Mouse (Mus musculus): Measurements from ENCODE around the gene Prss46. TPM values are rescaled to one million over a fixed set of nuclear protein-coding genes. Genes with fewer than 3 reads are reported as not detected.

Prss46 gene
- polyA plus RNA-seq, 1 experiment from 2014 or later: not detected

DNA sequence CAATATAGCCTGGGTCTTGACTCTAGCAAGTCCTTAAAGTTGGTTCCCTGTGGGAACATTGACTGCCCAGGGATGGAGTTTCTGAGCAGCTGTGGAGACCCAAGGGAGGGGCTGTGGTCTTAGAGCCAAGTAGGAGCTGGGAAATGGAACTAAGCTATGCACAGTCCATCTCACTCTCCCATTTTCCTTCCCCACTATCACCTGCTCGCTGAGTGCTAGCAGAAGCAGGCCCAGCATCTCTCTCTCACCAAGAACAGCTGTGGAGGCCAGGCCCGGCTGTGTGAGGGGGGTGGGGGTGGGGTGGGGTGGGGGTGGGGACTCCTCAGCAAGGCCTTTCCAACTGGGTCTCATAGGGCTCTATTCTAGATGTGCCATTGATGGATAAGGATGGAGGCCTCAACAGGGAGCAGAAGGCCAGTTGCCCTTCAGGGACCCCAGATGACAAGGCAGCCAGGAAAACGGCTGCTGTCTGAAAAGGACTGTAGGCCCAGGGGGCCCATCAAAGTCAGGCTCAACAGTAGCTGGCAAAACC is 30.4 kb downstream of the Prss46 start:
- H3K9ac ChIP-seq (ENCODE audit: low read length): no peak overlapping the region
- no peaks in the 10 kb centered on the region; the same call in none of the 2 replicates for H3K4me1 ChIP-seq (replicated peaks; ENCODE audit: control insufficient read depth, insufficient read depth, low read length)
- ATAC-seq (replicated peaks; ENCODE audit: low FRiP score): peak; percentile 38
- H3K36me3 ChIP-seq (ENCODE audit: control insufficient read depth, insufficient read depth, low read length): no peaks in the 10 kb centered on the region
- 16% methylated on average over 3 of the region's 3 CpGs for WGBS
- no peak overlapping the region for H3K27ac ChIP-seq (ENCODE audit: low read depth, low read length)
- no peak overlapping the region for H3K4me2 ChIP-seq (ENCODE audit: low read depth, low read length, severe bottlenecking)
- no peak overlapping the region for H3K4me3 ChIP-seq (ENCODE audit: low read depth, low read length)
- no peak for DNase-seq (ENCODE audit: low spot score)
- no peaks in the 10 kb centered on the region for H3K9me3 ChIP-seq (ENCODE audit: control insufficient read depth, low read length)
- peaks cover 29% of the 10 kb centered on the region for H3K27me3 ChIP-seq (ENCODE audit: control insufficient read depth, insufficient read depth, low read length)

DNA sequence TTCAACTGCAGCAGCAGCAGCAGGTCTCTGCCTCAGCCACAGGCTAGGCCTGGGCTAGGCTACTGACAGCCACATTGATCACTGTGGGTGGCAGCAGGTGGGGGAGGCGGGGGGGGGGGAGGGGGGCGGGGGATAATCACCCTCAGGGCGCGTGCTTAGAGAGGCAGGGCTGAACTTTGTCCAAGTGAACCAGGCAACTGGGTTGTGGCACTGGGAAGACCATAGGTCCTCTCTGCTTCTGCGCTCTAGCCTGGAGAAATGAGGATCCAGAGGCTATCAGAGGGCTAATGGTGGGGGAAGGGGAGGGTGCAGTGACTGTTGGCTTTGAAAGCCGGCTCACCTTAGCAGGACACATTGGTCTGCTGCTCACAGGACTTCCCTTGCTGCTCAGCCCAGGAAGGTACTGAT is 31.0 kb downstream of the Prss46 start:
- peaks cover 35% of the 10 kb centered on the region for H3K27me3 ChIP-seq (ENCODE audit: control insufficient read depth, insufficient read depth, low read length)
- H3K9ac ChIP-seq (ENCODE audit: low read length): no peak overlapping the region
- H3K4me1 ChIP-seq (replicated peaks; ENCODE audit: control insufficient read depth, insufficient read depth, low read length): peaks cover 2% of the 10 kb centered on the region
- WGBS: 24% methylated on average over 4 of the region's 6 CpGs
- no peaks in the 10 kb centered on the region for H3K36me3 ChIP-seq (ENCODE audit: control insufficient read depth, insufficient read depth, low read length)
- no peak overlapping the region for H3K27ac ChIP-seq (ENCODE audit: low read depth, low read length)
- no peaks in the 10 kb centered on the region for H3K9me3 ChIP-seq (ENCODE audit: control insufficient read depth, low read length)
- no peak overlapping the region for H3K4me2 ChIP-seq (ENCODE audit: low read depth, low read length, severe bottlenecking)
- no peak overlapping the region for H3K4me3 ChIP-seq (ENCODE audit: low read depth, low read length)
- 0 out of 2 replicates have a peak, but pooled peaks have one; percentile 47 for ATAC-seq (replicated peaks; ENCODE audit: low FRiP score)
- DNase-seq (ENCODE audit: low spot score): no peak

DNA sequence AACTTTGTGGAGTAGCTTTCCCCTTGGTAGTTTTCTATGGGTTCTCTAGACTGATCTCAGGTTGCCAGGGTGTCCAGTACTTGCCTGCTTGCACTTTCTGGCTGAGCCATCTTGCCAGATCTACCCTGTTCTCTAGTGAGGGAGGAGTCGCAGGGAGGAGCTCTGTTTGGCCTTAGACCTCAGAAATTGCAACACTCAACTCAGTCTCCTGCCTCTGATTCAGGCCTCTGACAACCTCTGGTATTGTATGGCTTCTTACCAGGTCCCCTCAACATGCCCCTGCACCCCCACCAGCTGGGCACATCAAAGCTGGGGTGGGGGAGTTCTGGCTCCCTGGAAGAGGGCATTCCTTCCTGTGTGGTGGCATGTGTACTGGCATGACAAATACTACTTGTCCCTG is 33.0 kb downstream of the Prss46 start:
- H3K4me1 ChIP-seq (replicated peaks; ENCODE audit: control insufficient read depth, insufficient read depth, low read length): peaks cover 3% of the 10 kb centered on the region
- 85% methylated on average over 1 of the region's 1 CpGs for WGBS
- H3K27me3 ChIP-seq (ENCODE audit: control insufficient read depth, insufficient read depth, low read length): peaks cover 44% of the 10 kb centered on the region

DNA sequence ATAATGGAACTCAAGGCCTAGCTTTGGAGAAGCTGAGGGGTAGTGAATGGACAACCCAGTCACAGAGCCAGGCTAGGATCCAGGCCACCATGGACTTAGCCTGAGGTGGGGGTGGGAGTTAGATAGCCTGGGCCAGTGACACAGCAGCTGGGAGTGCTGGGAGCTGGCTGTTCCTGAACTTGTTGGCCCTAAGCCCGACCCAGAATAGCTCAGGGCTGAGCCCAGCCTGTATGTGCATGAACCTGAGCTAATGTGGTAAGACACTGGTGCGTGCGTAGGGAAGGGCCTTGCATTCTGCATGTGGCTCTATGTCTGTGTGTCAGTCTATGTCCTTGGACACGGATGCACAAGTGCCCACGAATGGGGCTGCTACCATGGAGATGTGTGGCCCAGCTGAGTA is 33.6 kb downstream of the Prss46 start:
- ATAC-seq (replicated peaks; ENCODE audit: low FRiP score): no peak
- WGBS: 85% methylated on average over 5 of the region's 5 CpGs
- Histone ChIP-seq H3K4me3 (ENCODE audit: low read depth, low read length) (no peak overlapping the region), H3K36me3 (ENCODE audit: control insufficient read depth, insufficient read depth, low read length) (no peaks in the 10 kb centered on the region), H3K27me3 (ENCODE audit: control insufficient read depth, insufficient read depth, low read length) (peaks cover 40% of the 10 kb centered on the region), H3K4me1 (replicated peaks; ENCODE audit: control insufficient read depth, insufficient read depth, low read length) (peaks cover 3% of the 10 kb centered on the region), H3K4me2 (ENCODE audit: low read depth, low read length, severe bottlenecking) (no peak overlapping the region), H3K9ac (ENCODE audit: low read length) (no peak overlapping the region), H3K27ac (ENCODE audit: low read depth, low read length) (no peak overlapping the region), H3K9me3 (ENCODE audit: control insufficient read depth, low read length) (no peaks in the 10 kb centered on the region)
- DNase-seq (ENCODE audit: low spot score): no peak

More for the DNA sequence above, 33.0 kb downstream of the Prss46 start:
- no peaks in the 10 kb centered on the region for H3K9me3 ChIP-seq (ENCODE audit: control insufficient read depth, low read length)
- no peaks in the 10 kb centered on the region for H3K36me3 ChIP-seq (ENCODE audit: control insufficient read depth, insufficient read depth, low read length)
- H3K27ac ChIP-seq (ENCODE audit: low read depth, low read length): no peak overlapping the region
- no peak overlapping the region for H3K9ac ChIP-seq (ENCODE audit: low read length)
- no peak for DNase-seq (ENCODE audit: low spot score)
- no peak for ATAC-seq (replicated peaks; ENCODE audit: low FRiP score)
- no peak overlapping the region for H3K4me2 ChIP-seq (ENCODE audit: low read depth, low read length, severe bottlenecking)
- no peak overlapping the region for H3K4me3 ChIP-seq (ENCODE audit: low read depth, low read length)

DNA sequence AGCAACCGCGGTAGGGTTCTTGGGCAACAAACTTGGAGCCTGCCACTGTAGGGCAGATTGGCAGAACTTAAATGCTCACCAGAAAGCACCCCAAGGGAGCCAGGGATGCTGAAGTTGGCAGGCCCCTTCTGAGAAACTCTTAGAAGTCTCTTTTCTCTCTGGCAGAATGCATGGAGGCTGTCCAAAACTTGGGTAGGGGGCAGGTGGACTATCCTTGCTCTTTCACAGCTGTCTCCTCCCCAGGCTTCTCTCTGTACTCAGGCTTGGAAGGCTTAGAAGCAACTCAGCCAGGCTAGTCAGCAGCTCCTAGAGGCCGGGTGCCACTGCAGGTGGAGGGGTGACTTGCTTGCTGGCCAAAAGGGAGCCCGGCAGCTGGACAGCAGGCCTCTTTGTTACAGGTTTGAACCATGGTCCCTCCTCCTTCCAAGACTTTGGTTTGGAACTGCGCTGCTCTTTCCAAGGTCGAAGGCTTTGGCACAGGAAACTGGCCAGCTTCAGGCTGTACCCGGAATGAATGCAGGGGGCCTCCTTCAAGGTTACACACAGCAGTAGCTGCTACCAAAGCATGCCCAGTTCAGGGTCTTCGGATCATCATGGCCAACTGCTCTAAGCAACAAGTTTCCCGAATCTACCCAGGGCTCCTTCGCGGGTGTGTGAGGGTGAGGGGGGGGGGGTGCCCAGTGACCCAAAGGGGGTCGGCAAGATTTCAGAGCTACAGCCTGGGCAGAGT is 35.0 kb downstream of the Prss46 start, which contains the start of gene Als2cl:
Als2cl (plus strand) TSS at position 680 of the 730 bp plus-strand sequence.
- Histone ChIP-seq H3K9ac (ENCODE audit: low read length) (peak within 1 kb of the TSS; percentile 32), H3K36me3 (ENCODE audit: control insufficient read depth, insufficient read depth, low read length) (no peaks in the 10 kb centered on the region), H3K9me3 (ENCODE audit: control insufficient read depth, low read length) (no peaks in the 10 kb centered on the region), H3K4me3 (ENCODE audit: low read depth, low read length) (peak within 1 kb of the TSS; percentile 41), H3K27ac (ENCODE audit: low read depth, low read length) (no peak within 1 kb of the TSS), H3K4me1 (replicated peaks; ENCODE audit: control insufficient read depth, insufficient read depth, low read length) (peaks cover 3% of the 10 kb centered on the region), H3K27me3 (ENCODE audit: control insufficient read depth, insufficient read depth, low read length) (peaks cover 28% of the 10 kb centered on the region), H3K4me2 (ENCODE audit: low read depth, low read length, severe bottlenecking) (peak within 1 kb of the TSS; percentile 73)
- WGBS: 12% methylated on average over 12 of the region's 12 CpGs
- DNase-seq (ENCODE audit: low spot score): no peak
- no peak for ATAC-seq (replicated peaks; ENCODE audit: low FRiP score)

DNA sequence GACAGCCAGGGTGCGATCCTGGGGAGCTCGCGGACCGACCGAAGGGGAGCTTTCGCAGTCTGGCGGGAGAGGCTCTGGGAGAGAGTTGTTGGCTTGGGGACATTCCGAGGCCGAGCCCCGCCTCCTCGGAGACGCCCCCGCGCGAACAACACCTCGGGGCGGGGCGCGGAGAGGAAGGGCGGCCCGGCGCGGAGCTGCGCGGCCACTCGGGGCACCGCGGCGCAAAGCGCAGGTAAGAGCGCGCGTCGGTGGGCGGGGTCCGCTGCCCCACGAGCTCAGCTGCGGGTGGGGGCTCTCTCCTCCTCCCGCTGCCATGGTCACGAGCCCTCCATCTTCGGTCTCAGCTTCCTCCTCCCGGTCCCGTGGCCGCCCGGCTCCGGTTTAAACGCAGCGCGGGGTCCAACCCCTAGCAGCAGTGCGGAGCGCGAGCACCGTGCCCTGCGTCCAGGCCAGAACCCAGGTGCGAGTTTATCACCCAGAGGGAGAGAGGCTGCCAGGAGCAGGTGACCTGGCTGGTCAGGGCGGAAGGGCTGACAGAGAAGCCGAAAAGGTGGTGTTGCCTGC is 35.8 kb downstream of the Prss46 start, which contains the start of gene Tmie:
Tmie (minus strand) TSS at position 116 of the 564 bp plus-strand sequence.
- Histone ChIP-seq H3K4me3 (ENCODE audit: low read depth, low read length) (peak within 1 kb of the TSS; percentile 41), H3K9me3 (ENCODE audit: control insufficient read depth, low read length) (no peaks in the 10 kb centered on the region), H3K4me2 (ENCODE audit: low read depth, low read length, severe bottlenecking) (peak within 1 kb of the TSS; percentile 73), H3K27ac (ENCODE audit: low read depth, low read length) (no peak within 1 kb of the TSS), H3K9ac (ENCODE audit: low read length) (peak within 1 kb of the TSS; percentile 32), H3K27me3 (ENCODE audit: control insufficient read depth, insufficient read depth, low read length) (peaks cover 28% of the 10 kb centered on the region), H3K36me3 (ENCODE audit: control insufficient read depth, insufficient read depth, low read length) (no peaks in the 10 kb centered on the region), H3K4me1 (replicated peaks; ENCODE audit: control insufficient read depth, insufficient read depth, low read length) (peaks cover 3% of the 10 kb centered on the region)
- 0 out of 2 replicates have a peak, but pooled peaks have one; percentile 17 for ATAC-seq (replicated peaks; ENCODE audit: low FRiP score)
- DNase-seq (ENCODE audit: low spot score): peak; percentile 61
- WGBS: under 1% methylated on average over 53 of the region's 57 CpGs

DNA sequence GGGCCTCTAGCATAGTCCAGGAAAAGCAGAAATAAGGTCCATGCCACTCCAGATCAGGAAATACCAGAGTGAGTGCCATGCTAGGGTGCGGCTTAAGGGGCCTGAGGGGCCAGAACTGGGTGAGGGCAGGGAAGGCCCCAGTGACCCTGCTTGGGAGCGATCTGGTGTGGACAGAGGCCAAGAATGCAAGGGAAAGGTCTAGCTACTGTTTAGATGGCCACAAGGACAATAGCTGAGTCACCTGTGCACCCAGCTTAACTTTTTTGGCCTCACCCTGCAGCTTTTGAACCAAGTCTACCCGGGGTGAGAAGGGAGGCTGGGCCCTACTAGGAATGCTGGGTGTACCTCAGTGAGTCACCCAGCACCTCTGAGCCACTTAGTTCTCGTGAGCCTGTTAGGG is 36.5 kb downstream of the Prss46 start:
- Histone ChIP-seq H3K27me3 (ENCODE audit: control insufficient read depth, insufficient read depth, low read length) (peaks cover 28% of the 10 kb centered on the region), H3K9me3 (ENCODE audit: control insufficient read depth, low read length) (no peaks in the 10 kb centered on the region), H3K4me3 (ENCODE audit: low read depth, low read length) (no peak overlapping the region), H3K36me3 (ENCODE audit: control insufficient read depth, insufficient read depth, low read length) (no peaks in the 10 kb centered on the region), H3K4me1 (replicated peaks; ENCODE audit: control insufficient read depth, insufficient read depth, low read length) (peaks cover 3% of the 10 kb centered on the region; the same call in 1 of the 2 replicates), H3K27ac (ENCODE audit: low read depth, low read length) (no peak overlapping the region), H3K4me2 (ENCODE audit: low read depth, low read length, severe bottlenecking) (no peak overlapping the region), H3K9ac (ENCODE audit: low read length) (no peak overlapping the region)
- 79% methylated on average over 4 of the region's 4 CpGs for WGBS
- ATAC-seq (replicated peaks; ENCODE audit: low FRiP score): no peak
- no peak for DNase-seq (ENCODE audit: low spot score)

DNA sequence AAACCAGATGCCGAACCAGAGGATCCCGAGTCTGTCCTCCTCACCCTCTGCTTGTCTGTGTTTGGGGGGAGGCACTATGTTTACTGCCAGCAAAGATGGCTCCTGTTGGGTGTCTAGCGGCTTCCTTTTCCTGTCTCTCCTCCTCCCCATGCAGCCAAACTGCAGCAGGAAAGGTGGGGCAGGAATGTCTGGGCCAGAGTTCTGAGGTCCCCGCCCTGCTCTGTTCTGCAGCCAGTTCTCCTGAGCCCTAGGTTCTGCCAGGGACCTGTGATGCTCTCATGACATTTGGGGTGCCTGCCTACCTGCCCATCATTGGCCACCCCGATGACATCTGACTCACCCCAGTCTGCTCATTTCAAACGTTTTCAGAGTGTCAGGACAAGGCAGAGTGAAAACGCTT is 37.6 kb downstream of the Prss46 start:
- ATAC-seq (replicated peaks; ENCODE audit: low FRiP score) (no peak), DNase-seq (ENCODE audit: low spot score) (no peak)
- Histone ChIP-seq H3K4me1 (replicated peaks; ENCODE audit: control insufficient read depth, insufficient read depth, low read length) (peaks cover 3% of the 10 kb centered on the region; the same call in 1 of the 2 replicates), H3K27ac (ENCODE audit: low read depth, low read length) (no peak overlapping the region), H3K4me2 (ENCODE audit: low read depth, low read length, severe bottlenecking) (no peak overlapping the region), H3K9ac (ENCODE audit: low read length) (no peak overlapping the region), H3K9me3 (ENCODE audit: control insufficient read depth, low read length) (no peaks in the 10 kb centered on the region), H3K4me3 (ENCODE audit: low read depth, low read length) (no peak overlapping the region), H3K36me3 (ENCODE audit: control insufficient read depth, insufficient read depth, low read length) (no peaks in the 10 kb centered on the region), H3K27me3 (ENCODE audit: control insufficient read depth, insufficient read depth, low read length) (peaks cover 28% of the 10 kb centered on the region)
- WGBS: 77% methylated on average over 7 of the region's 7 CpGs
